Mouse (Mus musculus) CD4-positive helper T cell, adult 2 months (primary cell): Measurements from ENCODE around the gene Asic1.

Experiments
- DNase-seq: peaks from one replicate; pipeline ENCODE4 v3.0.0-alpha.2; 2012; ENCODE audit warnings: low read depth, missing footprints, low spot score

The Asic1 gene

DNA sequence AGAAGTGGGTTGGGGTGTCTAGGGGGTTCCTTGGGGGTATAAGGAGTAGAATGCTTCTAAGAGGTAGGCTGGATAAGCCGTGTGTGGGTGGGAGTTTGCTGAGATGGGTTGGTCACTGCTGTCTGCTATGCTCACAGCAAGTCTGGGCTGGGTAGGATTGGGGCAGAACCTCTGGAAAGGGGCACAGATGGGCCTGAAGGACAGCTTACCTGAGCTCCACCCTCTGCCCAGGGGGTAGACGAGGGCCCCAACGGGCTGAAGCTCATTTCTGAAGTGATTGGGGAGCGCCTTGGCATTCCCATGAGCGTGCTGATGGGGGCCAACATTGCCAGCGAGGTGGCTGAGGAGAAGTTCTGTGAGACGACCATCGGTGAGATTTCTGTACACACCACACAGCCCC lies 49.7 kb downstream of the Asic1 start:
- no peak for DNase-seq

DNA sequence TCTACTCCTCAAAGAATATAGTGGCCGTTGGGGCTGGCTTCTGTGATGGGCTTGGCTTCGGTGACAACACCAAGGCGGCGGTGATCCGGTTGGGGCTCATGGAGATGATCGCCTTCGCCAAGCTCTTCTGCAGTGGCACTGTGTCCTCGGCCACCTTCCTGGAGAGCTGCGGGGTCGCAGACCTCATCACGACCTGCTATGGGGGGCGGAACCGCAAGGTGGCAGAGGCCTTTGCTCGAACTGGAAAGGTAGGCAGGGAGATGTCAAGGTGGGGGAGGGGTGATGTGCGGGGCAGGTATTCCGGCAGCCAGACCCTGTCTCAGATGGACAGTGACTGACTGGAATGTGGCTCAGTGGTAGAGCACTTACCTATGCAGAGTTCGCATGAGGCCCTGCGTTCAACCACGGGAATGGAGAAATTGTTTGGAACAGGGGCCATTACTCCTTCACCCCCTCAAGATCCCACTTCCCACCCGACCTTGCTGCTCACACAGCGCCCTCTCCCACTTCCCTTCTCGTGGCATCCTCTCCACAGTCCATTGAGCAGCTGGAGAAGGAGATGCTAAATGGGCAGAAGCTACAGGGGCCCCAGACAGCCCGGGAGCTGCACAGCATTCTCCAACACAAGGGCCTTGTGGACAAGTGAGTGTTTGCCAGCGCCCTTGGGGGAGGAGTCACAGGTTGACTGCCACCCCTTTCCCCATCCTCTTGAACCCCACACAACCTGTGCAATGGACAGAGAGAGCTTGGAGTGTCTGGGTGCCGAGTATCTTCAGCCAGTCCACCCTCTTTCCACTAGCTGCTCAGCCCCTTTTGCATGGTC lies 52.0 kb downstream of the Asic1 start:
- DNase-seq: no peak

DNA sequence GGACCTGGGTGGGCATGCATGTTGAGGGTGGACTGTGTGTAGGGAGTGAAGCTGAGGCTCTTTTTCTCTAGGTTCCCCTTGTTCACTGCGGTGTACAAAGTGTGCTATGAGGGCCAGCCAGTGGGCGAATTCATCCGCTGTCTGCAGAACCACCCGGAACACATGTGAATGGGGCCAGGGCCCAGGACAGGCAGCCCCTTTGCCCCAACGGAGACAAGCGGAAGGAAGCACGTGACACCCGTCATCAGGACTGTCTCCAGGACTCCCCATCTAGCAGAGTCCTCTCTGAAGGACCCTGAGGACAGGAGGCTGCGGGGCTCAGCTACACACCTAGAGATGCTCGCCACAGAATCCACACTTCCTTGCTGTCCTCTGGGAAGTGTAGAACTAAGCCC lies 52.9 kb downstream of the Asic1 start:
- no peak for DNase-seq

DNA sequence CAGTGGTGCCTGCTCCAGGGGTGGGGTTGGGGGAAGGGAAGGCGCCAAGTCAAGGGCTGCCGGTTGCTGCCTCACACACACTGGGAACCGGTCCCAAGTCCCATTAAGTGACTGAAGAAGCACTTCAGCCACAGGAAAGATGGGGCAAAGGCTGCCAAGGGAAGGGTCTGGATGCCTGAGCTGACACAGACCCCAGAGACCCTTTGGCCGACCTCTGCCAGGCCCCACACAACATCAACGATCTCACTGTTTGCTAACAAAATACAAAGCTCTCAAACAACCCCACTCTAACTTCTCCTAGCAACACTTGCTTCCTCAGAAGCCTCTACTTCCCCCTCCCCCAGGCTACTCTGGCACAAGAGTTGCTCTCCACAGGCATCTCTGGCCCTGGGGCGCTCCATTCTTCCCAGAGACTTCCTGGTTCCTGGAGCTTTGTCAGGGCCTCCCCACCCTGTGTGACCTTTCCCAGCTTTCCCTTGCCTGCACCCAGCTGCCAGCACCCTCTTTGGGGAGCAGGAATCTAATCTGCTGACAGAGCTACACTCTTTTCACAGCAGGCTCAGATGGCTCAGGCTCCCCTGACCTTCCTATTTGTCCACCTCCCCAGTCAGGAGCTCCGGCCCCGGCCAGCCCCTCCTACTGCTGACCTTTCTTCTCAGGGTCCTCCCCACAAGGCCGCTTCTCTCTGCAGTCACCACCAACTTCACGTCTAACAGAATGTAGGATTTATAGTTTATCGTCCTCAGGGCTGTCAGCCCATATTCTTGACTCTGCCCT lies 53.5 kb downstream of the Asic1 start:
- no peak for DNase-seq

DNA sequence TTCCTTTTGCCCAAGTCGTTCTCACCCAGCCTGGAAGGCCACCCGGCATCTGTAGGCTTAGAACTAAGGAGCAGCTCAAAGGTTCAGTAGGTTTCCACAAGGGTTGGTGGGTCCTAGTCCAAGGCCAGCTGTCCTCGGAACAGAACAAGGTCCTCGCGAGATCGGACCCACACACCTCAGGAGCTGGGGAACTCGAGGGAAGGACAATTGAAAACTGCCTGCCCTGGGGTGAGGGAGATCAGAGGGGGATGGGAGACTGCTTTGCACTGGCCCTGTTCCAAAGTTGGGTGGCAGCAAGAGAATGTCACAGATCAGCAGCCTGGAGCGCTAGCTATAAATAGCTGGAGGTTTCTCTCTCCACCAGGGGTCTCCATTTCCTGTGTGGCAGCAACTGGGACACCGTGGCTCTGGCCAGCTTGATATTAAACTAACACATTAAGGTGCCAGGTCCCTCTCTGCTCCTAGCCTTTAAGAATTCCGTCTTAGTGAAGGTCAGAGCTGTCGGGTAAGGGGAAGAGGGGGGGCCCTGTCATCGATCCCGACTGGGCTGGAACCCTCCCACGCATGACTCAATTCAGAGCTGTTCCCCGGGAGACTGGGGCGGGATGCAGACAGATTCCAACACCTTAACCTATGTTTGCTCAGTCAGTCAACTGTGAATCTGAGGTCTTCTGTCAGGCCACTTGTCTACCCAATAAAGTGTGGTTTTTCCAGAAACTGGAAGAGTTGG lies 54.3 kb downstream of the Asic1 start:
- DNase-seq: peak; percentile 60

DNA sequence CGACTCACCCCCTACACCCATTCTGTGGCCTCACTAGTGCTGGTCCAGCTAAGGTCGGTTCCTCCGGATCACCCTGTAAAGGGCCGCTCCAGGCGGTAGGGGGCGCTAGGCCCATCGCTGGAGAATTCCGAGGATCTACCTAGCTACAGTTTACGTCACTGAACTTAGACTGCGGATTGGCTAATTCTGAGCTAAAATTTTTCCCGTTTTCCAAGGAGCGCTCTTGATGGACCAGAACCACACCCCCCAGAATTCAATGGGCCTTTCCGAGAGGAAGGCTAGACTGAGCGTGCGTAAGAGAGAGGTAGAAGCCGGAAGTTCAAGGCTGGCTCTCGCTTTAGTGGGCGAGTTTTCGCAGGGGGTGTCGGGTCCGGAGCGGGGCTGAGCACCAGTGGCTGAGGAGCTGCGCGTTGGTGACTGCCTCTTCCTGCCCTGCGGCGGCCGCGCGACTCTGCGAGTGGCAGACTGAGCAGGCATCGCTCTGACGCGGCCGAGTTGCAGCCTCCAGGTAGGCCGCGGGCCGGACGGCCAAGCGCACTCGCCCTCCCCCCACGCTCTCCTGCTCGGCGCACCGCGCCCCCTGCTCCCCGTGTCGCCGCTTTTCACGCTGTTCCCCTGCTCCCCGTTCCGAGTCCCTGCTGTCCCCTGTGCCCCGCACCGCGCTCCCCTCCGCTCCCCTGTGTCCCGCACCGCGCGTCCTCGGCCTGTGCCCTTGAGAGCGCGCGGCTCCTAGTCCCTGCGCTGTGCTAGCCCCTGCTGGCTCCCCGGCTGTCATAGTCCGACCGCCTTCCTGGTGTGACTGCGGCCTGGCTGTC lies 55.4 kb downstream of the Asic1 start, which contains the start of gene Cox14:
Gene Cox14 (plus strand): TSS at position 278 of the 815 bp plus-strand sequence.
- peak; percentile 96 for DNase-seq

DNA sequence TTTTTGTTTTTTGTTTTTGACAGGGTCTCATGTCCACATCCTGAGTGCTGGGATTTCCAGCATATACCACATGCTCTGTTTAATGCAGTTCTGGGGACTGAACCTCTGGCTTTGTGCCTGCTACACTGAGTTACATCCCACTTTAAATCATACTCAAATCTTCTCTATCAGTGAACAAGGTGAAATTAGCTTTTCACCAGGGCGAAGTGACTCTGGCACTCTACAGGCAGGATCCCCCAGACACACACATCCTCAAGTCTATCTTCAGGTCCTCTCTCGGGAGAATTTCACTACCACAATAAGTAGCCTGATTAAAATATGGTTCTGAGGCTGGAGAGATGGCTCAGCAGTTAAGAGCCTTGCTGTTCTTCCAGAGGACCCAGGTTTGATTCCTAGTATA lies 56.4 kb downstream of the Asic1 start:
- peak; percentile 28 for DNase-seq

DNA sequence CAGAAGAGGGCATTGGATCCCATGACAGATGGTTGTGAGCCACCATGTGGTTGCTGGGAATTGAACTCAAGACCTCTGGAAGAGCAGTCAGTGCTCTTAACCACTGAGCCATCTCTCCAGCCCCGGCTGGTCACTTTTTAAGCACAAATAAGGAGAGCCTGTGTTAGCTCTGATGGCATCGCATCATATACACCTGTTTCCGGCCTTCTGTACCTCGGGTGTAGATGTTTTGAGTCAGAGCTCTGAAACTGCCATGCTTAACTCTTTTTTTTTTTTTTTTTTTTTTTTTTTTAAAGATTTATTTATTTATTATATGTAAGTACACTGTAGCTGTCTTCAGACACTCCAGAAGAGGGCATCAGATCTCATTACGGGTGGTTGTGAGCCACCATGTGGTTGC lies 56.9 kb downstream of the Asic1 start:
- DNase-seq: peak; percentile 36

DNA sequence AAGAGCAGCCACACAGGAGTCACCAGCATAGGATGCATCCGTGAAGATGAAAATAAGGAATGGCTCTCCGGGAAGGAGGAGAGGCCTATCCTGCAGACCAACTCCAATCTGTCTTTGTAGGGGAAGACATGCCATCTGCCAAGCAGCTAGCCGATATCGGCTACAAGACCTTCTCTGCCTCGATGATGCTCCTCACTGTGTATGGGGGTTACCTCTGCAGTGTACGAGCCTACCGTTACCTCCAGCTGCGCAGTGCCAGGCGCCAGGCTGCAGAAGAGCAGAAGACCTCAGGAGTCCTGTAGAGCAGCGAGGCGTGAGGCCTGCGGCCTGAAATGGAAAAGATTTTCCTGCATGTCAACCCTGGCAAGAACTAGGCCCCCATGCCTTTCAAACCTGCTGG lies 57.4 kb downstream of the Asic1 start:
- DNase-seq: no peak

DNA sequence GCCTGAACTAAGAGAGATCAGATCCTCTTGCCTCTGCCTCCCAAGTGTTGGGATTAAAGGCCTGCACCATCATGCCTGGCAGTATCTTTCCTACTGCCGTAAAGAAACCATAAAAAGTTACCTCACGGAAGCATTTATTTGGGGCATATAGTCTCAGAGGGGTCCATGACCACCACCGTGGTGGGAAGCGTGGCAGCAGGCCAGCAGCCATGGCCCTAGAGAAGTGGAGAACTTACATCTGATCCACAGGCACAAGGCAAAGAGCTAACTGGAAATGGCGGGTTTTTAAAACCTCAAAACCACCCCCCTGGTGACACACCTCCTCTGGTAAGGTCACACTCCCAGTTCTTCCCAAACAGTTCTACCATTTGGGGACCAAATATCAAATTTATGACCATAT lies 58.0 kb downstream of the Asic1 start:
- DNase-seq: no peak

DNA sequence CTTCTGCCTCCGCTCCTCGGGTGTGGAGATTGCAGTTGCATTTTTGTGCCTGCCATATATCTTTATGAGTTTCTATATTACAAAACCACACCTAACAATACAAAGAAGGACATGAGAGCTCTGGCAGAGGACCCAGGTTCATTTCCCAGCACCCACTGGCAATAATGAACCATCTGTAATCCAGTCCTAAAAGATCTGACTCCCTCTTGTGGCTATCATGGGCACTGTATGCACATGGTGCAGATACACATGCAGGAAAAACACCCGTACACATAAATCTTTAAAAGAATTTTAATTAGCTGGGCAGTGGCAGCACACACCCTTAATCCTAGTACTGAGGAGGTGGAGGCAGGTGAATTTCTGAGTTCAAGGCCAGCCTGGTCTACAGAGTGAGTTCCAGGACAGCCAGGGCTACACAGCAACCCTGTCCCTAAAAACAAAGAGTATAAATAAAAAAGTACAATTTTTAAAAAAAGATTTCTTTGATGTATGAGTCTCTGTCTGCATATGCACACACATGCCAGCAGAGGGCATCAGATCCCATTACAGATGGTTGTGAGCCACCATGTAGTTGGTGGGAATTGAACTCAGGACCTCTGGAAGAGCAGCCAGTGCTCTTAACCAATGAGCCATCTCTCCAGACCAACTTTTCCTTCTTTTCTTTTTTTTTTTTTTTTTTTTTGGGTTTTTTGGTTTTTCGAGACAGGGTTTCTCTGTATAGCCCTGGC lies 59.1 kb downstream of the Asic1 start:
- peak; percentile 27 for DNase-seq

DNA sequence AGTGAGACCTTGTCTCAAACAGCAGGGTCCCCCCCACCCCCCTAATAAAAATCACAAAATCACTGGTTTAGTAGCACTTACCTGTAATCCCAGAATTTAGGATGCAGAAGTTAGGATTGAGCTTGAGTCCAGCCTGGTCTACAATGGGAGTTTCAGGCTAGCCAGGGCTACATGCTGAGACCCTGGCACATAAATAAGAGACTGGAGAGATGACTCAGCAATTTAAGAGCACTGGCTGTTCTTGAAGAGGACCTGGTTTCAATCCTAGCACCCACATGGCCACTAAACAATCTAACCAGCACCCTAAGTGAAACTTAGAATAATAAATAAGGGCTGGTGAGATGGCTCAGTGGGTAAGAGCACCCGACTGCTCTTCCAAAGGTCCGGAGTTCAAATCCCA lies 61.0 kb downstream of the Asic1 start:
- no peak for DNase-seq

DNA sequence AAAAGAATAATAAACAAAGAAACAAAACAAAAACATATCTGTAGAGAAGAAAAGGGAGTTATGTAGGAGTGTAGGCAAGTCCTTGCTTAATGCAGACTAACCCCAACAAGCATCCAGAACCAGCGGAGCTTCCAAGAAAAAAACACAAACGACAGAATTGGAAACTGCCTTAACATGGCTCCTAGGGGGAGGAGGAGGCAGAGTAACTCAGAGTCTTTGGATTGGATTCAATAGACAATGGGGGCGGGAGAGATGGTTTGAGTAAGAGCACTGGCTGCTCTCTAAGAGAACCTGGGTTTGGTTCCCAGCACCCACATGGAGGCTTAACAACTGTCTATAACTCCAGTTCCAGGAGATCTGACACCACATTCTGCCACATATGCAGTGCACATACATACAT lies 61.5 kb downstream of the Asic1 start:
- no peak for DNase-seq

DNA sequence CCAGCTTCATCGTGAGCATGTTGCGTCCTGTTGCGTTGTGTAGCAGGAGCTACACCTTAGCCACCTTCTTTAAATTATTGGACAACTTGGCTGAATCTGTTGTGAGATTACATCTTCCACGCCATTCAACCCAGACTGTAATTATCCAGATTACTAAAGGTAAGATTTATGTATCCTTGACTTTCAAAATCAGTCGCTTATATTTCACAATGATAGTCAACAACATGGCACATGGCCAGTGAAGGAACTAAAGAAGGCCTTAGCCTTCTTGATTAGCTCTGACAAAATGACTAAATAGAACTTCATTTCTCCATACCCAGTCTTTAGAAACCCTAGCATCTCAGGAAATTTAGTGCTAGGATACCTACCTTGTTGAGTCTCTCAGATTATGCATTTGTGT lies 63.0 kb downstream of the Asic1 start:
- no peak for DNase-seq

DNA sequence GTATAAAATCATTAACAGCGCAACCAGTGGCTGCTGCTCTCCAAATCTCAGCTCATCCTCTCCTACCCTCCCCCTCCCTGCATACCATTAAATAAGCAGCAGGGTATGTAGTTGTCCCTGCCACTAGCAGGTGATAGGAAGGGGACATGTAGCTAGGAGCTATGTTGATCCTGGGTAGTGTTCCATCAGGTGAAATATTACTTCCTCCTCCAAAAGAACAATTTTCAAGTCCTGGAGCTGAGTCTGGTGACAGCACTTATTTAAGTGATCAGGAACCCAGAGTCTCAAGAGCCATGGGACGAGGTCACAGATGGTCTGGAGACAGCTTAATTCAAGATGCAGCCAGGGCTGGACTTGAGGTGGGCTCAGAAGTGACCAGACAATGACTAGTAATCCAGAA lies 65.5 kb downstream of the Asic1 start:
- DNase-seq: no peak

DNA sequence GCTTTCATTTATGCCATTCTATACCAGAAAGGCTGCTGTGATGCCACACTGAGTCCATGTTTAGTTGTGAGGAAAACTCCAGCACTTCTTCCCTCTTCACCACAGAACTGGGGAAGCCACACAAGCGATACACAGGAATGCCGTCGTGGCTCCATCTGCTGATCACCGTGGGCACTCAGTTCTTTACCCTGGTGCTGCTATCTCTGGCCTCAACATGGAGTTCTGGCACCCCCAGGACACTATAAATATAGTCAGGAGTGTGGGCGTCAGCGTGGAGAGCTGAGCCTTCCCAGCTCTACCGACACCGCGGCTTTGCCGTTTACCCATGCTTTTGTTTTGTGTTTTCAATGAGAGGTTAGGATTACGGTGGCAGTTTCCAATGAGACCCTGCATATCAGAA lies 66.5 kb downstream of the Asic1 start:
- no peak for DNase-seq

DNA sequence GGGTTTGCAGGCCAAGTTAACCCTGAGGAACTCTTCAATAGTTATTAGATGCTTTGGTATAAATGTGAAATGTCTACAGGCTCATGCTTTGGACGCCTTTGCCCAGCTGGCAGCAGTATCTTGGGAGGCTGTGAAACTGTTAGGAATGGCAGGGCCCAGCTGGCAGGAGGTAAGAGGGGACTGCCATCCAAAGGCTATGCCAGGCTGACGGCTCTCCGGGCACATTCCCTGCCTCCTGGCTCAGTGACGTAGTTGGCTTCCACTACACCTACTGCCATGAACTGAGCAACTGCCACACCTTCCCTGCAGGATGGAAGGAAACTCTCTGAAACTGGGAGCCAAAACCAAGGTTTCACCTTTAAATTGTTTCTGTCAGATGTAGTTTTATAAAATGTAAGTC lies 70.1 kb downstream of the Asic1 start:
- no peak for DNase-seq
